Mouse (Mus musculus): ENCODE results near the gene Osm.

- TF ChIP-seq CTCF (IDR thresholded peaks at IDR 0.05; ENCODE audit: low read depth) = no peak
- no peak for TF ChIP-seq EP300 (IDR thresholded peaks at IDR 0.05; ENCODE audit: low read depth)
Observed at GRCm38 (mm10) chr11:4263296-4263695, 27.1 kb downstream of the Osm start.

All from liver, embryonic 14.5 days (tissue).